Mouse (Mus musculus) olfactory bulb, adult 2 months (tissue): ENCODE measurements at regions not wholly inside any gene's neighbourhood (a gene's known extent, or its start where the extent isn't known, plus 50 kb on each side); places are given as distances from the start of the nearest gene placed in this dataset.

Source experiments
- H3K27ac ChIP-seq: fragments of 200-500 bp; 2 replicates; pipeline ENCODE4 v1.5.1; 2012; ENCODE audit warnings: low read depth, low read length; ENCODE audit not compliant: insufficient read depth
- H3K4me1 ChIP-seq: fragments of 200-500 bp; 2 replicates; pipeline ENCODE4 v1.6.1; 2012; ENCODE audit warnings: low read length; ENCODE audit not compliant: control insufficient read depth, insufficient read depth
- H3K4me3 ChIP-seq: fragments of 200-500 bp; 2 replicates; pipeline ENCODE4 v1.5.1; 2012; ENCODE audit warnings: mild to moderate bottlenecking, low read depth, low read length, moderate library complexity; ENCODE audit not compliant: insufficient read depth
- CTCF ChIP-seq: fragments of 200-500 bp; IDR thresholded peaks from 2 replicates; pipeline ENCODE4 v1.5.1; 2012; ENCODE audit warnings: low read depth, mild to moderate bottlenecking, low read length, moderate library complexity; ENCODE audit not compliant: insufficient read depth
- POLR2A ChIP-seq: fragments of 200-500 bp; IDR thresholded peaks from 2 replicates; pipeline ENCODE4 v1.6.1; 2012; ENCODE audit warnings: mild to moderate bottlenecking, low read depth, low read length, moderate library complexity; ENCODE audit not compliant: insufficient read depth
- WGBS: fragments of 180-500 bp; shearing (Covaris S2); methylation state at CpG from one replicate; pipeline ENCODE4 v1.1.7; 2018; 5-methylcytosine and 5-hydroxymethylcytosine counted together

GRCm38 (mm10) chr3:34781770-34782169, 131.6 kb downstream of the Sox2 start:
- 85% methylated on average over 6 of the region's 6 CpGs for WGBS
- TF ChIP-seq CTCF (no peak), POLR2A (no peak)

GRCm38 (mm10) chr3:34783398-34783797, 133.2 kb downstream of the Sox2 start:
- TF ChIP-seq POLR2A (no peak), CTCF (no peak)
- H3K27ac ChIP-seq, result no peak overlapping the region
- no peak overlapping the region for H3K4me3 ChIP-seq
- H3K4me1 ChIP-seq, result no peaks in the 10 kb centered on the region
- 90% methylated on average over 1 of the region's 1 CpGs for WGBS

More at GRCm38 (mm10) chr3:34781770-34782169, 131.6 kb downstream of the Sox2 start:
- no peak overlapping the region for H3K4me3 ChIP-seq
- H3K4me1 ChIP-seq, result no peaks in the 10 kb centered on the region
- no peak overlapping the region for H3K27ac ChIP-seq

GRCm38 (mm10) chr3:34787211-34787610, 137.0 kb downstream of the Sox2 start:
- Histone ChIP-seq H3K4me1 (no peaks in the 10 kb centered on the region), H3K4me3 (no peak overlapping the region), H3K27ac (no peak overlapping the region)
- WGBS, result 92% methylated on average over 3 of the region's 3 CpGs
- TF ChIP-seq CTCF, result no peak
- no peak for TF ChIP-seq POLR2A

GRCm38 (mm10) chr3:34795103-34795983, 145.1 kb downstream of the Sox2 start:
- H3K4me1 ChIP-seq, result peaks cover 5% of the 10 kb centered on the region
- H3K4me3 ChIP-seq, result peak overlapping the region; percentile 18; the same call in 1 of the 2 replicates
- TF ChIP-seq POLR2A, result no peak
- no peak for TF ChIP-seq CTCF
- WGBS, result 23% methylated on average over 23 of the region's 23 CpGs
- H3K27ac ChIP-seq, result no peak overlapping the region

GRCm38 (mm10) chr3:34795984-34796266, 145.7 kb downstream of the Sox2 start:
- Histone ChIP-seq H3K4me3 (no peak overlapping the region), H3K27ac (no peak overlapping the region), H3K4me1 (peaks cover 5% of the 10 kb centered on the region)
- 12% methylated on average over 5 of the region's 5 CpGs for WGBS
- TF ChIP-seq CTCF, result no peak

- H3K4me3 ChIP-seq, result no peak overlapping the region
- H3K4me1 ChIP-seq, result no peaks in the 10 kb centered on the region
- no peak for TF ChIP-seq CTCF
- TF ChIP-seq POLR2A, result no peak
- WGBS, result 63% methylated on average over 6 of the region's 6 CpGs
- no peak overlapping the region for H3K27ac ChIP-seq
These were observed 158.6 kb downstream of the Sox2 start for GRCm38 (mm10) chr3:34808833-34809232.

GRCm38 (mm10) chr3:34811753-34812152, 161.5 kb downstream of the Sox2 start:
- WGBS, result 87% methylated on average over 4 of the region's 4 CpGs
- H3K4me1 ChIP-seq, result no peaks in the 10 kb centered on the region
- no peak overlapping the region for H3K4me3 ChIP-seq
- TF ChIP-seq POLR2A (no peak), CTCF (no peak)
- no peak overlapping the region for H3K27ac ChIP-seq

GRCm38 (mm10) chr3:34813046-34813625, 162.9 kb downstream of the Sox2 start:
- no peak overlapping the region for H3K27ac ChIP-seq
- no peaks in the 10 kb centered on the region for H3K4me1 ChIP-seq
- no peak for TF ChIP-seq POLR2A
- TF ChIP-seq CTCF, result no peak
- 40% methylated on average over 9 of the region's 9 CpGs for whole genome bisulfite sequencing
- H3K4me3 ChIP-seq, result no peak overlapping the region

GRCm38 (mm10) chr3:34825036-34825435, 174.8 kb downstream of the Sox2 start:
- no peak overlapping the region for H3K4me3 ChIP-seq
- WGBS, result 63% methylated on average over 11 of the region's 11 CpGs
- no peak overlapping the region for H3K27ac ChIP-seq
- peaks cover 16% of the 10 kb centered on the region for H3K4me1 ChIP-seq
- no peak for TF ChIP-seq POLR2A
- no peak for TF ChIP-seq CTCF
